Mouse (Mus musculus) bone marrow macrophage, adult 2 months (primary cell): ENCODE measurements around the gene Bub1b.

Experiments used
- CTCF ChIP-seq: IDR thresholded peaks from 2 replicates; pipeline ENCODE4 v1.5.1; 2012; ENCODE audit warnings: low read depth, mild to moderate bottlenecking, low read length, moderate library complexity
- POLR2A ChIP-seq: IDR thresholded peaks from 2 replicates; pipeline ENCODE4 v1.6.1; 2012; ENCODE audit warnings: mild to moderate bottlenecking, low read depth, low read length, borderline replicate concordance

DNA sequence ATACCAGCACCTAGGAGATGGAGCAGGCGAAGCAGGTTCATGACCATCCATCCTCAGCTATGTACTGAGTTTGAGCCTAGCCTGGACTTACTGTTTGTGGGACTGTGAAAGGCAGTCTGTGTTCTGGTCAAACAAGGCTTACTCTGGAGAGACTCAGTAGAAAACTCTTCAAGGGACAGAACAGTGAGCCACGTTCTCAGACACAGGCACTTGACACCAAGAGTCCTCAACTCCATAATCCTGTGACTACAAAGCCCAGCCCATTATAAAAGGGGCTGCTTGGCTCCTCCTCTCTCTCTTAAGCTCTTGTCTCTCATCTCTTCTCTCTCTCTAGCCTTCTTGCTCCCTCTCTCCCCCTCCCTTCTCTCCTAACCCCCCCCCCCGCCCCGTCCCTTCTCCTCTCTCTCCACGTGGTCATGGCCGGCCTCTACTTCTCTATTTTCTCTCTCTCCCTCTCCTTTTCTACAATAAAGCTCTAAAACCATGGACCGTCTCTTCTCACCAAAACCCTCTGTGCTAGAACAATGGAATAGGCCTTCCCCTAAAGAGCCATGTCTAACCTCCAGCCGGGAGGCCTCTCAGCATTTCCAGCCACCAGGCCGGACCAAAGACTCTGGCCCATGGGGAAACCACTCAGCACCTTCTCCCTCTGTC, 25.7 kb upstream of the Bub1b start:
- TF ChIP-seq CTCF (no peak), POLR2A (no peak)
